Mouse (Mus musculus): ENCODE results near the gene Ccdc136. TPM values are rescaled to one million over a fixed set of nuclear protein-coding genes. Genes with fewer than 3 reads are reported as not detected.

Gene Ccdc136
- polyA plus RNA-seq, 1 experiment = not detected

DNA sequence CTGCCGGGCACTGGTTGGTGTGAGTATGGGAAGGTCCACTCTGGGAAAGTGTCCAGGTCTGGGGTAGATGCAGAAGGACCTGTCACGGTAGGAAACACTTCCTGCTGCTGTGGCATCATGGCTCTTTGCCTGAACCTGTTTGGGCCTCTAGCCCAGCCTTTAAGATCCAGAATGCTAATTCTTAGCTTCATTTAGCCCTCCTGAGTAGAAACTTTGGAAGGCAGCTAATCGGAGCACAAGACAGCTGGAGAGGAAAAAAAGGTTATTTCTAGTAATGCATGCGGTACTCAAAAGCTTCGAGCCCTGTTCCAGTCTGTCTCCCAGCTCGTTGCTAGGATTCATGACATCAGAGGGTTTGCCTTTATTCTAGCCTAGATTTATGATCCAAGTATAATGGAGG lies 10.3 kb downstream of the Ccdc136 start:
- Histone ChIP-seq H3K27me3 (ENCODE audit: control insufficient read depth) (peaks cover 24% of the 10 kb centered on the region), H3K4me1 (ENCODE audit: control insufficient read depth) (no peaks in the 10 kb centered on the region), H3K36me3 (ENCODE audit: control insufficient read depth) (no peaks in the 10 kb centered on the region), H3K9me3 (ENCODE audit: control insufficient read depth, low read length) (no peaks in the 10 kb centered on the region), H3K4me3 (replicated peaks) (no peak overlapping the region)
- no peak for TF ChIP-seq TAL1 (IDR thresholded peaks at IDR 0.05; ENCODE audit: low read length)
- TF ChIP-seq GATA1 (IDR thresholded peaks at IDR 0.05; ENCODE audit: low read length) = no peak

DNA sequence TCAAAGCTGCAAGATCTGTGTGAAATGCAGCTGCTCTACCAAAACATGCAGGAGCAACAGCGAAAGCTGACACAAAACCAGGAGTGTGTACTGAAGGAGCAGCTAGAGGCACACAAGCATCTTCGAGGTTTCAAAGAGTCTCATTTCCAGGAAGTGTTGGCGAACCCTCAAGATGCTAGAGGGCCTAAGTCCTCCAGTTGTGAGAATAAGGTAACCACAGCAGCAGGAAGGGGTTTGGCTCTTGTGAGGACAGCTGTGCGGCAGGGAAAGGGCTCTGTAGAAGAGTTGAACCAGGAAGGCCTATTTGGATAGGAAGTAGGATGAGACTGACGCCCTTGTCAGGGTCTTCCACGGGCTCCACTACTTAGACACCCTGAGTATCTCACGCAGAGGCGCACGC lies 19.3 kb downstream of the Ccdc136 start:
- H3K9me3 ChIP-seq (ENCODE audit: control insufficient read depth, low read length) = no peaks in the 10 kb centered on the region
- H3K4me3 ChIP-seq (replicated peaks) = no peak overlapping the region
- H3K4me1 ChIP-seq (ENCODE audit: control insufficient read depth) = no peaks in the 10 kb centered on the region
- no peaks in the 10 kb centered on the region for H3K36me3 ChIP-seq (ENCODE audit: control insufficient read depth)
- no peak for TF ChIP-seq TAL1 (IDR thresholded peaks at IDR 0.05; ENCODE audit: low read length)
- no peak for TF ChIP-seq GATA1 (IDR thresholded peaks at IDR 0.05; ENCODE audit: low read length)
- peaks cover 9% of the 10 kb centered on the region for H3K27me3 ChIP-seq (ENCODE audit: control insufficient read depth)

DNA sequence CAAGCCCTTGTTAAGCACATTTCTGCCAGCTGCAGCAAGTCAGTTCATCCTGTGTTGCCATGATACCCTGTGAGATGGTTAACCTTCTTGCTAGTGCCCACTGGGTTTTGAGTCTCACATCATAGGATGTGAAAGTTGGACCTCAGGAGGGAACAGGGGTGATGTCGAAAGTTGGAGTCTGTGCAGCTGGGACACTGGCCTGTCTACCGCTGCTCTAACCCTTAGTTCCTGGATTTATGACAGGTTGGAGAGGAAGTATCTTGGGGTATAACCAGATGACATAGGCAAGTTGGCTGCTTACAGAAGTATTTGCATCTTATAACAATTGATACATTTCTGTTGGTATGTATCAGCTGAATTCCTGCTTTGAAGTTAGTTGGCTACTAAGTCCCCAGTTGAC lies 24.5 kb downstream of the Ccdc136 start:
- TF ChIP-seq GATA1 (IDR thresholded peaks at IDR 0.05; ENCODE audit: low read length) = no peak
- H3K36me3 ChIP-seq (ENCODE audit: control insufficient read depth) = no peaks in the 10 kb centered on the region

DNA sequence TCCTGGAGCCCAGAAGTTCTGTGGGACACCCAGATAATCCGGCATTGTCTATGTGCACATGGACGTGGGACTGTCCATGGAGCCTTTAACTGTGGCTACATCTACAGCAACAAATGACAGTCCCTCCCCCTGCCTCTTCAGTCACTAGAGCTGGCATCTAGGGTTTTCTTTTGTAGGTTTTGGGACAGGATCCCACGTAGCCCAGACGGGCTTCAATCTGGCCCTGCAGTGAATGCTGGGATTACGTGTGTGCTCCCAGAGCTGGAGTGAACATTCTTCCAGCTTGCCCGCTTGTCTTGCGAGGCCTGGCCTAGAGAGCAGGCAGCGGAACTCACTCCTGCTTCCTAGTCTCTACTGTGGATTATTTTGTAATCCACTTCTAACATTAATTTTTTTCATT lies 29.0 kb downstream of the Ccdc136 start:
- Histone ChIP-seq H3K4me1 (ENCODE audit: control insufficient read depth) (no peaks in the 10 kb centered on the region), H3K27me3 (ENCODE audit: control insufficient read depth) (peaks cover 3% of the 10 kb centered on the region; the same call in 1 of the 2 replicates), H3K4me3 (replicated peaks) (no peak overlapping the region), H3K9me3 (ENCODE audit: control insufficient read depth, low read length) (no peaks in the 10 kb centered on the region), H3K36me3 (ENCODE audit: control insufficient read depth) (no peaks in the 10 kb centered on the region)
- TF ChIP-seq TAL1 (IDR thresholded peaks at IDR 0.05; ENCODE audit: low read length) (no peak), GATA1 (IDR thresholded peaks at IDR 0.05; ENCODE audit: low read length) (no peak)

More for the DNA sequence above, 24.5 kb downstream of the Ccdc136 start:
- H3K4me1 ChIP-seq (ENCODE audit: control insufficient read depth) = no peaks in the 10 kb centered on the region
- no peaks in the 10 kb centered on the region for H3K9me3 ChIP-seq (ENCODE audit: control insufficient read depth, low read length)
- no peak overlapping the region for H3K4me3 ChIP-seq (replicated peaks)
- peaks cover 5% of the 10 kb centered on the region; the same call in 1 of the 2 replicates for H3K27me3 ChIP-seq (ENCODE audit: control insufficient read depth)

DNA sequence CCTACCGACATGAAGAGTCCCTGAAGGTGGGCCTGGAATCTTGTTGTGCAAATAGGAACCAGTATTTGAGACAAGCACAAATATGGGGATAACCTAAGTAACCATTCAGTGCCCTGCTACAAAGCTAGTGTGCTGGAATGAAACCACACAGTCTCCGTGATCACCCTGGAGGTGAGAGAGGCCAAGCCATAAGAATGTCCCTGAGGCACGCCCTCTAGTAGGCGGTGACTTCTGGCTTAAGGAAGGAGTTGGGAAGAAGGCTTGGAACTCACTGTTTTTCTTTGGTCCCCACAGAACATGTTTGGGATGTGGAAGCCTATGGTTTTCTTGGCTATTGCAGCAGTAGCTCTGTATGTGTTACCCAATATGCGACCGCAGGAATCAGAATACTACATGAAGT lies 30.2 kb downstream of the Ccdc136 start:
- TF ChIP-seq GATA1 (IDR thresholded peaks at IDR 0.05; ENCODE audit: low read length) = no peak
- TF ChIP-seq TAL1 (IDR thresholded peaks at IDR 0.05; ENCODE audit: low read length) = no peak
- Histone ChIP-seq H3K4me3 (replicated peaks) (no peak overlapping the region), H3K4me1 (ENCODE audit: control insufficient read depth) (no peaks in the 10 kb centered on the region), H3K27me3 (ENCODE audit: control insufficient read depth) (peaks cover 11% of the 10 kb centered on the region), H3K9me3 (ENCODE audit: control insufficient read depth, low read length) (no peaks in the 10 kb centered on the region), H3K36me3 (ENCODE audit: control insufficient read depth) (no peaks in the 10 kb centered on the region)

DNA sequence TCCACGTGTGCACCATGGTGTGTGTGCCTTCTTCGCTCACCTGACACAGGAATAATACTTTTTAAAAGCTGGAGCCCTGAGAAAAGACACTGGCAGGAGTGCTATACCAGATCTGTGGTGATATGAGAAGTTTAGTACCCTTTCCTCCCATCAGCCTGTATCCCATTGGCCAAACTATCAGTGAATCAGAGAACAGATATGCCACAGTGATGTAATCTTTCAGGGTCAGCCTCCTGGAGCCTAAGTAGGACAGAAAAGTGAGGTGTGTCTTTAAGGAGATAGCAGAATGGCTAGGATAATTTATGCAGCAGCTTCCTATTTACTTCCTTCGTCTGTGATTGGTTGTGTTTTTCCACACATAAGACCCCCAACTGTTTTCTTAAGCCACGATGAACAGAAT lies 32.1 kb downstream of the Ccdc136 start:
- TF ChIP-seq TAL1 (IDR thresholded peaks at IDR 0.05; ENCODE audit: low read length) = no peak
- TF ChIP-seq GATA1 (IDR thresholded peaks at IDR 0.05; ENCODE audit: low read length) = no peak
- Histone ChIP-seq H3K4me3 (replicated peaks) (no peak overlapping the region), H3K36me3 (ENCODE audit: control insufficient read depth) (no peaks in the 10 kb centered on the region), H3K9me3 (ENCODE audit: control insufficient read depth, low read length) (no peaks in the 10 kb centered on the region), H3K27me3 (ENCODE audit: control insufficient read depth) (peaks cover 30% of the 10 kb centered on the region), H3K4me1 (ENCODE audit: control insufficient read depth) (no peaks in the 10 kb centered on the region)

DNA sequence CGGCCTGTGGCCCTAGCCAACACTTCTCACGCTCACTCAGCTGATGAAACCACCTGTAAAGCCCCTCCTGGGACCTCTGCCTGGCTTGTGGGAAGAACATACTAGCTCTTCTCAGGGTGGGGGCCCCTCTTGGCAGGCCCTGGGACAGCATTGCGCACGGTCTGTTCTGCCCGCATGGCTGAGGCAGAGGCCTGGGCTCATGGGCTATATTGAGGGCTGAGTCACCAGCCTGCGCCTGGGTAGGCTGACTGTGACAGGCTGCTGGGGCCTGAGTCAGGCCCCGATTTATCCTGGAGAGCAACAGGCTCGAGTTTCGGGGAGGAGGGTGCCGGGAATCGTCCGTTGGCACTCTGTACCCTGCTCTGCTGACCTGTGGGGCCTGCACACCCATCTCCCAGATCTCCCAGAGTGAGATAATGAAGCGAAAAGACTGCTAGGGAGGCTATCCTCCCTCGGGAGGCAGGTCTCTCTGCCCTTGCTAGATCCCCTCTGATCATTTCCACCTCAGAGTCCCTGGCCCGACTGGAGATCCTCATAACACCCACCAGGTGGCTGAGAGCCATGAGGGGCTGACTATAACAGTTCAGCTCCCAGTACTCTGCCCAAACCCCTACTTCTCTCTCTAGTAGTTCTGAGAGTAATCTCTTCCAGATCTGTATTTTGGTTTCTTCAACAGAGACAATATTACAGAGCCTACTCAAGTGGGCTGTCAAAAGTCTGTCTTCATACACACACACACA lies 34.7 kb downstream of the Ccdc136 start:
- H3K9me3 ChIP-seq (ENCODE audit: control insufficient read depth, low read length) = peaks cover 3% of the 10 kb centered on the region; the same call in 1 of the 2 replicates
- no peaks in the 10 kb centered on the region for H3K36me3 ChIP-seq (ENCODE audit: control insufficient read depth)
- TF ChIP-seq TAL1 (IDR thresholded peaks at IDR 0.05; ENCODE audit: low read length) = no peak
- TF ChIP-seq GATA1 (IDR thresholded peaks at IDR 0.05; ENCODE audit: low read length) = no peak
- no peak overlapping the region for H3K4me3 ChIP-seq (replicated peaks)
- no peaks in the 10 kb centered on the region; the same call in 1 of the 2 replicates for H3K4me1 ChIP-seq (ENCODE audit: control insufficient read depth)
- H3K27me3 ChIP-seq (ENCODE audit: control insufficient read depth) = peaks cover 56% of the 10 kb centered on the region

DNA sequence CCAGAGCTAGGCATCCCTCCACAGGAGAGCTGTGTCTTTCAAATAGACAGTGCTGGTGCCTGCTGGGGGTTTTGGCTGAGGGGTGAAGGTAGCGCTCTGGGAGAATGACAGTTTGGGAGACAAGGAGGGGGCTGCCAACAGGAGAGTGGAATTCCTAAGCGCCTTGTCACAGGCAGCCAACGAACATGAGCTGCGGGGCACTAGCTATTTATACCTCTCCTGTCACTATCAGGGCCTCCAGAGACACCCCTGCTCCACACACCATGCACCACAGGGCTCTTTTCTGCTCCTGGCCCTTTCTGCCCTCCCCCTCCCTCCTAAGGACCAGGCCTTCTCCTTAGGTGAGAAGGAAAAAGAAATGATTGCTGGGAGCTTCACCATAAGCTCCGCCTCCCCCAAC lies 35.4 kb downstream of the Ccdc136 start:
- Histone ChIP-seq H3K9me3 (ENCODE audit: control insufficient read depth, low read length) (peaks cover 3% of the 10 kb centered on the region; the same call in 1 of the 2 replicates), H3K36me3 (ENCODE audit: control insufficient read depth) (no peaks in the 10 kb centered on the region), H3K4me3 (replicated peaks) (no peak overlapping the region), H3K4me1 (ENCODE audit: control insufficient read depth) (no peaks in the 10 kb centered on the region; the same call in 1 of the 2 replicates), H3K27me3 (ENCODE audit: control insufficient read depth) (peaks cover 61% of the 10 kb centered on the region)
- no peak for TF ChIP-seq GATA1 (IDR thresholded peaks at IDR 0.05; ENCODE audit: low read length)
- no peak for TF ChIP-seq TAL1 (IDR thresholded peaks at IDR 0.05; ENCODE audit: low read length)

DNA sequence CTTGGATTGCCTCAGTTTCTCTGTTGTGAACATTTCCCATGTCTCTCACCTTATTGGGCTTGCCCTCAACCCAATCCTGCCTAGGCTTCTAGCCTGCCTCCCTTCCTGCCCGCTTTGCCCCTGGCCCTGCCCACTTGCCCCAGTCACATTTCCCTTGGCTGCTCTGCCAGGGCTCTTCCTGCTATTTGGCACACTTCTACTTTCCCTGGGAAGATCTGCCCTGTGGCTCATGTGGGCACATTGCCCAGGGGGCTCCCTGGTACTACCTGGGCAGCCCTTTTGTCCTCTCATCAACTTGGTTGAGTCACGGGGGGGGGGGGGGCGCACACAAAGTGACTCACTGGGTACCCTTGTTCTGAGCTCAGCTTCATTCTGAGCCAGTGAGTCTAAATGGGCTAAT lies 36.0 kb downstream of the Ccdc136 start:
- H3K4me1 ChIP-seq (ENCODE audit: control insufficient read depth) = no peaks in the 10 kb centered on the region; the same call in 1 of the 2 replicates
- H3K36me3 ChIP-seq (ENCODE audit: control insufficient read depth) = no peaks in the 10 kb centered on the region
- TF ChIP-seq GATA1 (IDR thresholded peaks at IDR 0.05; ENCODE audit: low read length) (no peak), TAL1 (IDR thresholded peaks at IDR 0.05; ENCODE audit: low read length) (no peak)
- no peak overlapping the region for H3K4me3 ChIP-seq (replicated peaks)
- H3K27me3 ChIP-seq (ENCODE audit: control insufficient read depth) = peaks cover 68% of the 10 kb centered on the region
- H3K9me3 ChIP-seq (ENCODE audit: control insufficient read depth, low read length) = peaks cover 3% of the 10 kb centered on the region; the same call in 1 of the 2 replicates

Data from erythroblast, embryonic 14.5 days (primary cell).